Mouse (Mus musculus) left cerebral cortex, postnatal 10 days (tissue): ENCODE data around the gene Babam2. TPM values are rescaled to one million over a fixed set of nuclear protein-coding genes. Genes with fewer than 3 reads are reported as not detected.

Source experiments
- DNase-seq, 2 experiments: peaks; one replicate each; pipeline ENCODE4 v3.0.0; 2021 to 2022; ENCODE audit warnings: low spot score in 2 of 2, mixed read lengths in 1 of 2; ENCODE audit errors: extremely low spot score in 1 of 2
- intact Hi-C: fragments of 180-260 bp; cut with DNase I; formaldehyde crosslinking; loops from one replicate; pipeline ENCODE4 v1.15.1; 2025
- total RNA-seq, 2 experiments: library from RNA; stranded (reverse); gene quantifications; 2 replicates each; pipeline ENCODE4 v1.2.3; 2021

The Babam2 gene
- total RNA-seq, 2 experiments from 2014 or later = 40.5 to 48.7 TPM

DNA sequence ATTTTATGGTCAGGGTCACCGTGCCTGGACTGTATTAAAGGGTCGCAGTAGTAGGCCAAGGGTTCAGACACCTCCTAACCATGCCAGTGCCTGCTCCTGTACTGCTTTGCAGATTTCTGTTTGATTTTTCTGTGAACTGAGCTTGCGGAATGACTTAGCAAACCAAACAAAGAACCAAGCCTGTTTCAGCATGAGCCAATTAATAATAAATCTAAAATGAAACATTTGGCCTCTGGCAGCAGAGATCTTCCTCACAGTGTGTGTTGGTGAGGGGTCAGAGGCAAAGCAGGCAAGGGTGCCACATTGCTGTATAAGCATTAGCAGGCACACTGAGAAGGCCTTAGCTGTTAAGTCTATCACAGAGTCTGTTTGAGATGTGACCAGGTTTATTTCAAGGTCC, 342.0 kb downstream of the Babam2 start:
- intact Hi-C loops = no loop called here
- no peak for DNase-seq

- no peak for DNase-seq
- intact Hi-C loops = no loop called here
These were observed 345.7 kb downstream of the Babam2 start for GRCm38 (mm10) chr5:32043153-32043552.

DNA sequence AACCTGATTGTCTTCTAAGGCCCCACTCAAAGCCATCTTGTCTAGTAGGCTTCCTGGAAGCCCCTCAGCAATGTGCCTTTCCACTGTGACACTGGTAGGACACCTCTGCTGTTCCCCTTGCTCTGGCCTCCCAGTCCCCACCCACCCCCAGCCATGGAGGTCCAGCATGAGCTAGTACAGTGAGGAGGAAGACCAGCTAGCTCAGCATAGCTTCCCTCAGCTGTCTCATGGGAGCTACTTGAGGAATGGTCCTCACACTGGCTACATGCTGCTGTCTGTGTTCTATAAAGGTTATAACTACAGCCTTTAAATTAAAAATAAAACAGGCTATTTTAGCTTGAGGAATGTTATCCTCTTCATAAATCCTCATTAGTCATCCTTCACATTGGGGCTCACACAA, 346.5 kb downstream of the Babam2 start:
- DNase-seq = no peak
- intact Hi-C loops = no loop called here

DNA sequence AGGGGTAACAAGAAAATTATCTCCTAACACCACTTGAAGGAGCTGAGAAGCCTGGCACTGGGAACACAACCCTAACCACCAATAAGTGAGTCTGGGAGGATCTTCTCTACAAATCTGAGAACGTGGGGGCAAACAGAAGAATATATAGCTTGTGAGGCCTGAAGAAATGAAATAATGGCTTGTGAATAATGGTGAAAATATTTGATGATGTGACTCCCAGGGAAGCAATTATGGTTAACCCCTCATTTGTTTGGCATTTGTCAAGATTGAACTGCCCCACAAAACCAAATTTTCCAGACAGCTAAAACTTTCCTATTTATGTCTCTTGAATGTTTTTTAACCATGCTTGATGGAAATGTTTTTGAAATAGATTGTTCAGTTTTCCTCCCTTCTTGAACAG, 354.4 kb downstream of the Babam2 start:
- intact Hi-C loops = no loop called here
- DNase-seq = no peak

GRCm38 (mm10) chr5:32052467-32052866, 355.0 kb downstream of the Babam2 start:
- intact Hi-C loops = no loop called here

DNA sequence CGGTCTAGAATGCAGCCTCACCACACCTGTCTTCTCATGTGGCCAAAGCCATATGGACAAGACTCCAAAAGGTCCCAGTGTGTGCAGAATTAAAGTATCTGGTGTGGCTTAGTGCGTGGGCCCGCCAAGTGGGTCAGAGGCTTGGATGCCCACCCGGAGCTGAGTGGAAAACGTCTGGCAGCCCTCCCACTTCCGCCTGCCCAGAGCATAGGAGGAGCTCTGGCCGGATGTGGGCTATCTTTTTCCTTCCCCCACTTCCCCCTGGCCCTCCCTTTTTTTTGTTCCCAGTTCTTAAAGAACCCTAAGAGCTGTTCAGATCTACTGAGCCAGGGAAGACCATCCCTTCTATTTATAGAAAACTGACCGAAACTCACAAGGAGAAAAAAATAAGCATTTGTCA, 356.0 kb downstream of the Babam2 start:
- DNase-seq = peak in 1 of 2 experiments; percentile 37
- intact Hi-C loops = no loop called here

More at GRCm38 (mm10) chr5:32052467-32052866, 355.0 kb downstream of the Babam2 start:
- no peak for DNase-seq

DNA sequence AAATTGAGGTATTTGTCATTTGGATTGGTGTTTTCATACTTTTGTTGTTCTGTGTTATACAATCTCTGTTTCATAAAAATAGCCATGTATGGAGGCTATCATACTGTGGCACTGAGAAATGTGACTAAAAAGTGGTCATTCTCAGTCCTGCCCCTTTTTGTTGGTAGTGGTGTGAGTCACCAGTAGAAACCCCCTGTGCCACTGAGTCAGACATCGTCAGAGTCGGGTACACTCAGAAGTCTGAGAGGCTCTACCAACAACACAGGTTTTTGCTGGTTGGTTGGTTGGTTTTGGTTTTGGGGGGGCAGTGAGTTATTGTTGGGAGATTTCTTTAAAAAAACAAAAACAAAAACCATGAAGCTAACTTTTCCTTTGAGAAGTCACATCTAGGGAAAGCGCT, 358.2 kb downstream of the Babam2 start:
- intact Hi-C loops = no loop called here
- DNase-seq = no peak

DNA sequence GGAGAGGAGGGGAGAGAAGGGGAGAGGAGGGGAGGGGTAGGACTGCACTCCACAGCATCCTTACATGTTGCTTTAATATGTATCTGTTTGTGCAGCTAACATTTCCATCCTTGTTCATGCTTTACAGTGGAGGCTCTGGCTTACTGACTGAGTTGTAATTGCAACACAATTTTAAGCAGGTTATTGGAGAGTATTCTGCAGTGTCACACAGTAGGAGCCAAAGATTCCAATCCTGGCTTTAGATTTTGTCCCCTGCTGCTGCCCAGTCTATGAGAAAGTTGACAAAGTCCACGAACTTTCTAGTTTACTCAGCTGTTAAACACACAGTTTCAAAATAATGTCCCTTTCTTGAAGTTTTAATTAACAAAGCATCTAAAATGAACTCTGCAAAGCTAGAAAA, 358.6 kb downstream of the Babam2 start:
- intact Hi-C loops = no loop called here
- DNase-seq = no peak

DNA sequence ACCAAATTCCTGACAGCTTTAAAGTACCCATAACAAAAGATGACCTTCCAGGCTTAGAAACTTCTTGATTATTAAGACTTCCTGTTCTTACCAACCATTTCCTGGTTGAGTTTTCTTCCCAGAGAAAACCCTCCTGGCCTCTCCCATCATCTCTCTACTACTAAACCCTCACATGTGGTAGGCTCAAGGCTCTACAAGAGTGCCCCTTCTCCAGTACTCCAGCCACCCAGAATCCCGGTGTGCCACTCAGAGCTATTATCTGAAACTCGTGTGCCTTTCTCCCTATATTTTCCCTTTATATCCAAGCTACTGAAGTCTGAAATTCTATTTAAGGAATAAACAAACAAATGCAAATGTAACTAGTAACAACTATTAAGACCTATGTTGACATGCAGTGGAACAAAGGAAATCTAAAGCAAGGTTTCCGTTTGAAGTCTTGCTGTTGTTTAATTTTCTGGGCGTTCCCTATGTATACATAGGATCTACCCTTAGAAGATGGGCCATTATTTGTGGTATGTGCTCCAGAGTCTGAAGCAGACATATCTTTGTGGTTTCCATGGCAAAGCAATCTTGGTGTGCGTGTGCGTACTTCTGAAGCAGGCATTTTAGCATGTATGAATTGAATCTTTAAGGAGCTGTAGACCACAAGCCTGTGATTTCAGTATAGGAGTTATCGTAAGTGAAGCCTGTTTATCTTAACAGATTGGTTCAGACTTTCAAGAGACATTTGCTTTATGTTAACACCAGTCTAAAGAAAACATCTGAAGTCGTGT, 361.2 kb downstream of the Babam2 start:
- no peak for DNase-seq
- intact Hi-C loops = no loop called here

DNA sequence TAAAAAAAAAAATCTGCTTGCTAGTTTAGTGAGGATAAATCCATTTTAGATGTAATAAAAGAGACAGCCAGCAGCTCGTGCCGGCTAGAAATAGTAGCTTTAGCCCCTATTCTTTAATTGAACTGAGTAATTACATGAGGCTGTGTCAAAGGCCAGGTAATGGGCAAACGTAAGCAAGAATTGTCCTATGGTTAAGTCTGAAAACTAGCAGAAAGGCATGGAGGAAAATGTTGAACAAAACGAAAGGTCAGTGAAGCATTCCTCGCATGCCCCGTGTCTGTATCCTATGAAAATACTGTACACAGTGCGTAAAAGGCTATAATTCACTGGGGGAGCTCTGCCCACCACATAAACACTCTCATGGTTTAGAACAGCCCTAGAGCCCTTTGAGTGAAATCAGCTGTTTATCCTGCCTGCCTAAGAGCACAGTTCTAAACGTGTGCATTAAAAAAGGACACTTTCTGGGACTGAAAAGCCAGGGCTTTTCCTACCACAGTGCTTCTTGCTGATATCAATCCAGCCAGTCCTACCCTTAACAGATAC, 361.8 kb downstream of the Babam2 start:
- intact Hi-C loops = no loop called here
- no peak for DNase-seq

DNA sequence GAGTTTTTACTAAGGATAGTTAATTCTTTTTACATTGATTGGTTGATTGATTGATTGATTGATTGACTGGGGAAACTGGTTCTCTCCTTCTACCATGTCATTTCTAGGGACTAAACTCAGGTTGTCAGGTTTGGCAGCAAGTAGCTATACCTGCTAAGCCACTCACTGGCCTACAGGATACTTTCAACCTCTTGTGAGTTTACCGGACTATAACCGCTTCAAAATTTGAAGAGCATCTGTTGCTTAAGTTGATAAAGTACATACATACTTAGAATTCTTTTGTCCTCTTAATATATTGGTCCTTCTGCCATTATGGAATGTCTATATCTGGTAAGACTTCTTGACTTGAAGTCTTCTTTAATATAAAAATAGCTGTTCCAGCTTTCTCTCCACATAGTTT, 363.0 kb downstream of the Babam2 start:
- intact Hi-C loops = no loop called here
- no peak for DNase-seq

DNA sequence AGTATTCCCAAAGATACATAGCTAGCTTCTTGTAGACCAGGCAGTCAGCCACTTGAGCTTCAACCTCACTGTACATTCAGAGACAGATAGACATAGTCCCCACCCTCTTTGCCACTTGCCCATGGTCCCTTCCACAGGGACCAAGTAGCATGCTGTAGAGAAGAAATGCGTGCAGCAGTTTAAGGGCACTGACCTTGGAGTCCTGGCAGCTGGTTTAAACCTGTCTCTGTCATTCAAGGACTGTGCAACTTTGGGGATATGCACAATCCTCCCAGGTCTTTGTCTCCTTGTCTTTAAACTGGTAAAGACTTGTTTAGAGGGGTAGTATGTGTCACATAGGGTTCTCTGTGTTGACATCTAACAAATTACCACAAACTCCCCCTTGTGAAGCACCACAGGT, 364.4 kb downstream of the Babam2 start:
- intact Hi-C loops = no loop called here
- DNase-seq = no peak

GRCm38 (mm10) chr5:32064341-32065105, 367.0 kb downstream of the Babam2 start:
- intact Hi-C loops = no loop called here
- DNase-seq = no peak

GRCm38 (mm10) chr5:32066015-32066734, 368.7 kb downstream of the Babam2 start:
- intact Hi-C loops = no loop called here
- no peak for DNase-seq

DNA sequence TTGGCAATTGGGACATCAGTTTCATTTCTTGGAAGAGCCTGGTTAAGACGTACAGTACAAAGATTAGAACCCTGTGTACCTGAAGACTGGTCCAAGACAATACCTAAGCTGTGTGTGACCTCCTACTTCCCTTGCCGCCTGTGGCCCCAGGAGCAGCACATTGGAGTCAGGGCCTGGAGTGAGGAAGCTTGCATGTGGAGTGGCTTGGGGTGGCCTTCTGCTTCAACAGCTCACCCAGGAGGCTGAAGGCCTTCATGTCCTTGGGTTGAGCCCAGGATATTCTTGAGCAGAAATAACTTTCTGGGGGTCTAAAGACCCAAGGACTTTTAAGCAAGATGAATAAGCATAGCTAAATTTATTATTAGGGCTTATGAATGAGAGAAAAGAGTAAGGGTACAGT, 369.4 kb downstream of the Babam2 start:
- DNase-seq = no peak
- intact Hi-C loops = no loop called here

- intact Hi-C loops = no loop called here
- DNase-seq = no peak
These were observed 371.1 kb downstream of the Babam2 start for GRCm38 (mm10) chr5:32068616-32069015.

DNA sequence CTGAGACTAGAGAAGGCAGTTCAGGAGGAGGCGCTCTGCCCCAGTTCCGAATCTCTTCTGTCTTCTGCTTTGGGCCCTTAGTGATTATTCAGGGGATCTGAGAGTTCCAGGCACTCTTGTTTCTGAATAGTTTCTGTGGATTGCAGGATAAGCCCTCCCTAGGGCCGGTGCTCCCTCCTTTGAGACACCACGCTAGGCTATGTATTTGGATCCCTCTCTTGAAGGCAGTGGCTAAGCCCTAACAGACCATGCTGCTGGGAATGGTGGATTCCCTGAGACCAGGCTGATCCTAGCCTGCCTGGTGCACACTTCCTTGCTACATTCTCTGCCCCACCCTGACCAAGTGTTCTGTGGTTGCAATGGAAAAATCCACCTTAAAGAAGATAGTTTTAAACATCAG, 371.6 kb downstream of the Babam2 start:
- DNase-seq = no peak
- intact Hi-C loops = no loop called here

DNA sequence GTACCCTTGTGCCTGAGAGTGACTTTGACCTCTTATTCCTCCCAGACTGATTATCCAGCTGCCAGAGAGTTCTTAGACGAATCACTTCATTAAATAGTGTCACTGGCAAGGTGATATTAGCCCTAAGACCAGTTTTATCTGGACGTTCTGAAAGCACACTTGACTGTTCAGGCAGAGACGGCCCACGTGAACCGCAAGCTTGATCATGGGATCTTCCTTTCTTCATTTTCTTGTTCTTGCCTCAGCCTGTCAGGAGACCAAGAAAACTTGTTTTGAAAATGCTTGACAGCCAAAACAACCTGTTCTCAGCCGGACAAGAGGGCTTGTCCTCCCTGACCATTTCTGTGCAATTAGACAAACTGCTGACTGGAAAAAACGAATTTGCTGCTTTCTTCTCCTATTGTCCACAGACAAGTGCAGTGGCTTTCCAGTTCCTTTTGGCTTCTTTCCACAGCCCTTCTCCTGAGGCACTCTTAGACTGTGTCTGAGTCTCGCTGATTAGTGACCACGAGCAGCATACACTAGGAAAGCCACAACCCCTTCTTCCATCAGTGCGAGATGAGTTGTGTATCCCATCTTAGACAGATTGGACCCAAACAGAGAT, 372.2 kb downstream of the Babam2 start:
- intact Hi-C loops = no loop called here

GRCm38 (mm10) chr5:32070781-32071180, 373.3 kb downstream of the Babam2 start:
- DNase-seq = peak in 1 of 2 experiments; percentile 15
- intact Hi-C loops = no loop called here

More for the DNA sequence above, 372.2 kb downstream of the Babam2 start:
- DNase-seq = no peak
